Mouse (Mus musculus) regulatory T cell (primary cell): ENCODE data around the gene Rpa2.
"Not testable (repeated sequence)": the region's sequence is repeated elsewhere in the genome, so short reads cannot be mapped to it uniquely, and the experiment has no call there.

Experiments used
- in situ Hi-C: fragments of 300-600 bp; cut with MboI, MseI; formaldehyde crosslinking; loops from one replicate; pipeline ENCODE4 v1.15.1; 2025; ENCODE audit warnings: high pct_unique_total_duplicates

The Rpa2 gene

GRCm38 (mm10) chr4:132767914-132768876 is at the start of gene Rpa2:
TSS of gene Rpa2 (plus strand) at chr4:132768332.
- in situ Hi-C loops: no loop called here

GRCm38 (mm10) chr4:132728233-132728632 is 39.9 kb upstream of the Rpa2 start:
- in situ Hi-C loops: no loop called here

GRCm38 (mm10) chr4:132731616-132732015 is 36.5 kb upstream of the Rpa2 start:
- in situ Hi-C loops: no loop called here

- in situ Hi-C loops: no loop called here
These were observed 35.9 kb upstream of the Rpa2 start, which contains the start of gene Xkr8 for GRCm38 (mm10) chr4:132732148-132732684. TSS of gene Xkr8 (minus strand) at chr4:132732546.

- in situ Hi-C loops: no loop called here
These were observed 34.9 kb upstream of the Rpa2 start for GRCm38 (mm10) chr4:132733071-132733770.

GRCm38 (mm10) chr4:132734766-132735165 is 33.4 kb upstream of the Rpa2 start:
- in situ Hi-C loops: no loop called here

- in situ Hi-C loops: no loop called here
These were observed 32.7 kb upstream of the Rpa2 start for GRCm38 (mm10) chr4:132735389-132735788.

- in situ Hi-C loops: no loop called here
These were observed 32.2 kb upstream of the Rpa2 start for GRCm38 (mm10) chr4:132735894-132736293.

GRCm38 (mm10) chr4:132737154-132737553 is 31.0 kb upstream of the Rpa2 start:
- in situ Hi-C loops: not testable (repeated sequence)

- in situ Hi-C loops: no loop called here
These were observed 26.6 kb upstream of the Rpa2 start for GRCm38 (mm10) chr4:132741491-132741890.

- in situ Hi-C loops: no loop called here
These were observed 23.9 kb upstream of the Rpa2 start for GRCm38 (mm10) chr4:132743992-132744911.

- in situ Hi-C loops: no loop called here
These were observed 21.1 kb upstream of the Rpa2 start for GRCm38 (mm10) chr4:132746911-132747517.

- in situ Hi-C loops: no loop called here
These were observed 20.4 kb upstream of the Rpa2 start for GRCm38 (mm10) chr4:132747664-132748259.

GRCm38 (mm10) chr4:132748778-132749177 is 19.4 kb upstream of the Rpa2 start:
- in situ Hi-C loops: no loop called here

GRCm38 (mm10) chr4:132749258-132749982 is 18.7 kb upstream of the Rpa2 start:
- in situ Hi-C loops: no loop called here

GRCm38 (mm10) chr4:132752992-132753391 is 15.1 kb upstream of the Rpa2 start:
- in situ Hi-C loops: no loop called here

GRCm38 (mm10) chr4:132756974-132757373 is 11.2 kb upstream of the Rpa2 start, which contains the start of gene Smpdl3b:
TSS of gene Smpdl3b (minus strand) at chr4:132757252.
- in situ Hi-C loops: no loop called here

- in situ Hi-C loops: no loop called here
These were observed 10.3 kb upstream of the Rpa2 start for GRCm38 (mm10) chr4:132757633-132758351.

- in situ Hi-C loops: no loop called here
These were observed 7.8 kb upstream of the Rpa2 start for GRCm38 (mm10) chr4:132760296-132760695.
